Mouse (Mus musculus) stomach, postnatal 0 days (tissue): ENCODE results near the gene Rab11fip4. TPM values are rescaled to one million over a fixed set of nuclear protein-coding genes. Genes with fewer than 3 reads are reported as not detected.
"Not testable (repeated sequence)": the region's sequence is repeated elsewhere in the genome, so short reads cannot be mapped to it uniquely, and the experiment has no call there.

Experiments used
- ATAC-seq: fragments of 200-750 bp; cut with Nextera tagmentation; 2 replicates; pipeline ENCODE4 v1.8.0; 2017; ENCODE audit not compliant: low FRiP score, low TSS enrichment
- DNase-seq: peaks from one replicate; pipeline ENCODE4 v3.0.0-alpha.2; 2016; ENCODE audit warnings: low spot score
- H3K27ac ChIP-seq: fragments of 300-500 bp; sonication (generic); replicated peaks from 2 replicates; pipeline ENCODE4 v1.5.1; 2014; ENCODE audit warnings: mild to moderate bottlenecking, control low read depth
- H3K27me3 ChIP-seq: fragments of 300-500 bp; sonication (generic); 2 replicates; pipeline ENCODE4 v1.6.1; 2014; ENCODE audit warnings: low read length; ENCODE audit not compliant: control insufficient read depth, insufficient read depth
- H3K36me3 ChIP-seq: fragments of 300-500 bp; sonication (generic); 2 replicates; pipeline ENCODE4 v1.6.1; 2014; ENCODE audit warnings: low read length, mixed read lengths; ENCODE audit not compliant: control insufficient read depth, insufficient read depth
- H3K4me1 ChIP-seq: fragments of 300-500 bp; sonication (generic); replicated peaks from 2 replicates; pipeline ENCODE4 v1.6.1; 2014; ENCODE audit warnings: antibody characterized with exemption; ENCODE audit not compliant: control insufficient read depth, insufficient read depth
- H3K4me2 ChIP-seq: fragments of 300-500 bp; sonication (generic); replicated peaks from 2 replicates; pipeline ENCODE4 v1.6.1; 2014; ENCODE audit warnings: low read depth, mild to moderate bottlenecking, control low read depth, moderate library complexity
- H3K4me3 ChIP-seq: fragments of 300-500 bp; sonication (generic); 2 replicates; pipeline ENCODE4 v1.5.1; 2014; ENCODE audit warnings: low read depth, low read length, control low read depth
- H3K9ac ChIP-seq: fragments of 300-500 bp; sonication (generic); 2 replicates; pipeline ENCODE4 v1.6.1; 2014; ENCODE audit warnings: mild to moderate bottlenecking, low read length, control low read depth, mixed read lengths
- H3K9me3 ChIP-seq: fragments of 300-500 bp; sonication (generic); 2 replicates; pipeline ENCODE4 v1.6.1; 2016; ENCODE audit warnings: low read length; ENCODE audit not compliant: control insufficient read depth
- CTCF ChIP-seq: IDR thresholded peaks from 2 replicates; pipeline ENCODE4 v1.5.1; 2016; ENCODE audit warnings: antibody characterized with exemption, low read depth, mild to moderate bottlenecking, moderate library complexity
- EP300 ChIP-seq: optimal IDR thresholded peaks from 2 replicates; pipeline ENCODE3; 2016; ENCODE audit warnings: antibody characterized with exemption
- WGBS: fragments of 180-500 bp; shearing (Covaris S2); extraction: QIAGEN DNeasy Blood & Tissue Kit; methylation state at CpG from one replicate; pipeline ENCODE4 v1.1.7; 2014; 5-methylcytosine and 5-hydroxymethylcytosine counted together
- polyA plus RNA-seq: library from polyadenylated mRNA; unstranded; fragments of >200 nt; fragmentation: Nextera tagmentation; extraction: Ambion mirVana; gene quantifications from 2 replicates; pipeline ENCODE4 v1.2.1, GENCODE M21; 2015

The Rab11fip4 gene
- polyA plus RNA-seq, 1 experiment from 2014 or later = 0.98 TPM

DNA sequence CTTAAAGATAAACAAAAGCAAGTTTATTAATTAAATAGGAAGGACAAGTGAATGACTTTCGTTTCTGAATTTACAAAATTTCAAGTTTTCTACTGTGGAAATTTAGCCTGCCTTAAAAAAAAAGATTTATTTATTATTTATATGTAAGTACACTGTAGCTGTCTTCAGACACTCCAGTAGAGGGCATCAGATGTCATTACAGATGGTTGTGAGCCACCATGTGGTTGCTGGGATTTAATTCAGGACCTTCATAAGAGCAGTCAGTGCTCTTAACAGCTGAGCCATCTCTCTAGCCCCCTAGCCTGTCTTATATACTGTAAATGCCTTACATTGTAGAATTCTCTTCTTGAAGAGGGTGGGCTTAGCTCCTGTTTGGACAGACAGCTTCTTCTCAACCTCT is 98.9 kb downstream of the Rab11fip4 start:
- H3K4me3 ChIP-seq = no peak overlapping the region
- H3K4me1 ChIP-seq = no peaks in the 10 kb centered on the region
- no peaks in the 10 kb centered on the region for H3K36me3 ChIP-seq
- no peak overlapping the region for H3K27ac ChIP-seq
- H3K9ac ChIP-seq = no peak overlapping the region
- ATAC-seq = no peak
- no peak for DNase-seq
- H3K9me3 ChIP-seq = no peaks in the 10 kb centered on the region
- no peaks in the 10 kb centered on the region for H3K27me3 ChIP-seq
- TF ChIP-seq EP300 = no peak
- TF ChIP-seq CTCF = peak; percentile 39
- WGBS = 90% methylated on average over 1 of the region's 1 CpGs
- H3K4me2 ChIP-seq = no peak overlapping the region

GRCm38 (mm10) chr11:79691513-79691912 is 100.5 kb downstream of the Rab11fip4 start:
- Histone ChIP-seq H3K9me3 (no peaks in the 10 kb centered on the region), H3K4me2 (no peak overlapping the region), H3K27ac (no peak overlapping the region), H3K36me3 (no peaks in the 10 kb centered on the region), H3K27me3 (no peaks in the 10 kb centered on the region), H3K9ac (no peak overlapping the region), H3K4me3 (no peak overlapping the region), H3K4me1 (no peaks in the 10 kb centered on the region)
- ATAC-seq (no peak), DNase-seq (no peak)
- TF ChIP-seq CTCF (no peak), EP300 (no peak)
- 81% methylated on average over 9 of the region's 9 CpGs for WGBS

DNA sequence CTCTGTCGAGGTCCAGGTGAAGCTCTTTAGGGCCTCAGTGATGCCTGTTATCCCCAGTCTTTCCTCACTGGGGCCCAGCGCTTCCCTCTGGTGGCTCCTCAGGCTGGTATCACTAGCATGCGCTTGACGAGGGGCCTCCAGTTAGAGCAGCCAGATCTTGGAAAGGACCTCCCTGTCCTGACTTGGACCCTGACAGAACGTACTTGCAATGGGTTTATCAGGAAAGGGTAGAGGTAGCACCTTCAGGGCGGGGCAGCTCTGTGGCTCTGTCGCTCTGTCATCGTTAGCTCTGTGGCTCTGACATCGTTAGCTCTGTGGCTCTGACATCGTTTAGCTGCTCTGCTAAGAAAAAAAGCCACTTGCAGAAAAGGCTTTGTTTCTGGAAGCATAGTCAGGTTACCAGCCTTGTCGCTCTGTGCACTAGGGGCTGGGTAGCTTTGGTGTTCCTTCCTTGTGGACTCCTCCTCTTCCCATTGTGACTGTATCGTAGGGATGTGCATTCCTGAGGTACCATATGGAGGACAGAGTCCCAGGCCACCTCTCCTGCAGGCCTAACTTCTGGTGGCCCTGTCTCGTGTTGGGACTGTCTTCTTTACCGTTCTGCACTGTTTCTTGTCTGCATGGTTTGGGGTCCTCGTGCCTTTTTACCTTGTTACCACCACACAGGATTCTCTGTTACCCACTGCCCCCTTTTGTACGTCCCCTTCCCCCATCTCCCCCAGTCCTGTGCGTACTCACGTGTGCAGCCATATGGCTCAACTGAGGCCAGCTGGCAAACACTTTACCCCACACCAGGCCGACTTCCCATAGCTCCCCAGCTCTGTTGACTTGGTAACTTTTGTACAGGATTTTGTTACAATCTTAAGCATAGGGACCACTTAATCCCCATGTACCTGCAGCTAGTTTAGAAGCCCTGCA is 105.6 kb downstream of the Rab11fip4 start:
- DNase-seq (no peak), ATAC-seq (0 out of 2 replicates have a peak, but pooled peaks have one; percentile 13)
- Histone ChIP-seq H3K9ac (no peak overlapping the region), H3K9me3 (no peaks in the 10 kb centered on the region), H3K4me2 (no peak overlapping the region), H3K4me1 (no peaks in the 10 kb centered on the region), H3K36me3 (0 out of 2 replicates have a peak, but pooled peaks cover 7% of the 10 kb centered on the region), H3K27me3 (no peaks in the 10 kb centered on the region), H3K27ac (no peak overlapping the region), H3K4me3 (no peak overlapping the region)
- 61% methylated on average over 19 of the region's 19 CpGs for WGBS
- TF ChIP-seq EP300 (no peak), CTCF (no peak)

GRCm38 (mm10) chr11:79698071-79698470 is 107.1 kb downstream of the Rab11fip4 start:
- H3K4me1 ChIP-seq = no peaks in the 10 kb centered on the region
- H3K27ac ChIP-seq = no peak overlapping the region
- no peak for DNase-seq
- 64% methylated on average over 5 of the region's 5 CpGs for whole genome bisulfite sequencing
- no peaks in the 10 kb centered on the region for H3K27me3 ChIP-seq
- no peak for TF ChIP-seq EP300
- no peak for TF ChIP-seq CTCF
- no peaks in the 10 kb centered on the region for H3K9me3 ChIP-seq
- ATAC-seq = no peak
- H3K9ac ChIP-seq = no peak overlapping the region
- H3K4me3 ChIP-seq = no peak overlapping the region
- H3K36me3 ChIP-seq = 0 out of 2 replicates have a peak, but pooled peaks cover 7% of the 10 kb centered on the region
- H3K4me2 ChIP-seq = no peak overlapping the region

DNA sequence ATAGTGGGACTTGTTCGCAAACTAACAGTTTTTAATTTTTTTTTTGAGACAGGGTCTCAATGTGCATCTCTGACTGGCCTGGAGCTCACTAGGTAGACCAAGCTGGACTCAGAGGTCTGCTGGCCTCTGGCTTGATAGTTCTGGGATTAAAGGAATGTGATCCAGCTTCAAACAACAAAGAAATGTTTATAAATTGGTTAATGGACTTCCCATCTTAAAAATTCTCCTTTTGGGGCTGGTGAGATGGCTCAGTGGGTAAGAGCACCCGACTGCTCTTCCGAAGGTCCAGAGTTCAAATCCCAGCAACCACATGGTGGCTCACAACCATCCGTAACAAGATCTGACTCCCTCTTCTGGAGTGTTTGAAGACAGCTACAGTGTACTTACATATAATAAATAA is 107.5 kb downstream of the Rab11fip4 start:
- not testable (repeated sequence) for H3K9me3 ChIP-seq, H3K4me3 ChIP-seq, H3K36me3 ChIP-seq, H3K9ac ChIP-seq, H3K27me3 ChIP-seq, H3K4me2 ChIP-seq, H3K27ac ChIP-seq, H3K4me1 ChIP-seq, DNase-seq, ATAC-seq
- WGBS = 92% methylated on average over 3 of the region's 4 CpGs

- no peak for ATAC-seq
Observed at GRCm38 (mm10) chr11:79701466-79701865, 110.5 kb downstream of the Rab11fip4 start.

More at GRCm38 (mm10) chr11:79701466-79701865, 110.5 kb downstream of the Rab11fip4 start:
- Histone ChIP-seq H3K4me1 (no peaks in the 10 kb centered on the region), H3K27ac (no peak overlapping the region), H3K9ac (no peak overlapping the region), H3K9me3 (no peaks in the 10 kb centered on the region), H3K36me3 (0 out of 2 replicates have a peak, but pooled peaks cover 7% of the 10 kb centered on the region), H3K4me3 (no peak overlapping the region), H3K4me2 (no peak overlapping the region), H3K27me3 (no peaks in the 10 kb centered on the region)
- WGBS = 89% methylated on average over 7 of the region's 7 CpGs
- no peak for TF ChIP-seq CTCF
- no peak for TF ChIP-seq EP300
- DNase-seq = no peak
